Mouse (Mus musculus): ENCODE results near the gene Hspb2.

DNA sequence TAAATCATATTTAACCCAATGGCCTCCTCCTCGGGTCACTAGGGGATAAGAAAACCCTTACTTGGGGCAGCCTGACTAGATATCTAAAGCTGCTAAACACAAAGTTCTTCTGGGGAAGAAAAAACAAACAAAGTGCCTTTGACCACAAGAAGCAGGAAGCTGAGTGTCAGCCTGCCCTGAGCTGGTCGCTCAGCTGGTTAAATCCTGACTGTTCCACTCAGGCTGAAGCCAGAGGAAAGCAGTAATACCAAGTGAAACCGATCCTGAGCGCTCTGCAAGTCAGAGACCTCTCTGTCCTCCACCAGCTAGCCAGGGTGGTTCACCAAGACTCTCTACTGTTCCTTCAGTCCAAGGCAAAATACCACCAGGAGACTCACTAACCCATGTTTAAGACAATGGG lies 22.6 kb downstream of the Hspb2 start:
- TF ChIP-seq ZKSCAN1 (IDR thresholded peaks at IDR 0.05; ENCODE audit: low read depth, low read length) = no peak
- TF ChIP-seq CTCF (IDR thresholded peaks at IDR 0.05 in 2 of 3, conservative IDR thresholded peaks at IDR 0.05 in 1 of 3; ENCODE audit: control insufficient read depth in 1 of 3, insufficient read depth in 1 of 3, low read depth in 2 of 3, low read length in 3 of 3, poor library complexity in 1 of 3, severe bottlenecking in 1 of 3) = no peak
- TF ChIP-seq POLR2A (IDR thresholded peaks at IDR 0.05; ENCODE audit: control insufficient read depth in 1 of 2, insufficient read depth in 1 of 2, low read depth in 1 of 2, low read length in 2 of 2, poor library complexity in 1 of 2) = no peak
- TF ChIP-seq USF2 (IDR thresholded peaks at IDR 0.05; ENCODE audit: borderline replicate concordance in 1 of 2, insufficient read depth in 1 of 2, low read depth in 1 of 2, low read length in 2 of 2) = no peak
- TF ChIP-seq TCF12 (IDR thresholded peaks at IDR 0.05; ENCODE audit: low read depth, low read length) = no peak
- no peak for TF ChIP-seq POLR2AphosphoS2 (IDR thresholded peaks at IDR 0.05; ENCODE audit: low read length)
- no peak for TF ChIP-seq ZC3H11A (IDR thresholded peaks at IDR 0.05; ENCODE audit: low read depth, low read length)
- no peak for TF ChIP-seq USF1 (IDR thresholded peaks at IDR 0.05; ENCODE audit: low read depth, low read length)
- no peak for TF ChIP-seq MXI1 (IDR thresholded peaks at IDR 0.05; ENCODE audit: low read depth, low read length)
- no peak for TF ChIP-seq ZNF384 (IDR thresholded peaks at IDR 0.05; ENCODE audit: low read depth, low read length)
- TF ChIP-seq EP300 (IDR thresholded peaks at IDR 0.05; ENCODE audit: low read depth in 1 of 2, low read length in 2 of 2) = no peak
- no peak for TF ChIP-seq POLR2AphosphoS5 (IDR thresholded peaks at IDR 0.05; ENCODE audit: borderline replicate concordance, low read depth, low read length)
- TF ChIP-seq TBP (IDR thresholded peaks at IDR 0.05; ENCODE audit: low read depth, low read length) = no peak
- TF ChIP-seq MAX (IDR thresholded peaks at IDR 0.05; ENCODE audit: low read length) = no peak

All from MEL (cell line).